Comparison of ENCODE assay signal across 27 mouse cellular contexts in the genomic region with DNA sequence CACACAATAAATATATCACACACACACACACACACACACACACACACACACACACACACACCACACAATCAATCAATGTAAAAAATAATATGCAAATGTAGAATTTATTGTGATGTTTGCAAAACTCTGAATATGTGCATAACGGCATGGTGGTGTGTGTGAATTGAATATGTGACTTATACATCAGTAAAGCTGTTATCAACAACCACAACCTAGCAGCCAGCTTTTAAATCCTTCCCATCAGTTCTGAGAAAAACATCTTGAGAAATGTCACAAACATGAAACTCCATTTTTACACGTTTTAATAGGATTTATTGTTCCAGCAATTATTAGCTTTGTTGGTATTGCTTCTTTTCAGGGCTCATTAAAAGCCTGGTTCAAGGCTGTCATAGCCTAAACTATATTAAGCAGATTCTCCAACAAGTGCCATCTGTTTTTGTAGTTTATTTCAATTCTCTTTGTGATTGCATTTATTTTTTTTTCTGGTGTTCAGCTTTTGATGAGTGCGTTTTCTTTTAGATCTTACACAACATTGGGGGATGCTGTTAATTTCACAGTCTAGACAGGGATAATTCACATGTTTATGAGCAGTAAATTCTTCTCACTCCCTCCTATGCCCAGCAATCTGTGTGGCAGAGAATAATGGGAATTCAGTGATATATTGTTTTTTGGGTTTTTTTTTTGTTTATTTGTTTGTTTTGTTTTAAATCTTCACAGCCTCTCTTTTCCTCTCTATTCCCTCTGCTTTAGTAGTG.
DNase-seq lines count a peak whose midpoint lies in the region; ATAC-seq lines count a peak whose summit lies in the region.
"Had no signal": no experiment of that assay in that cellular context is flagged by ENCODE, and none has a peak within 500 bp of the region (broad histone marks: within the 10 kb centered on the region; RNA-seq: fewer than 3 reads in every experiment).

No protein-coding gene starts in this region.

- H3K9me3 ChIP-seq in forebrain, embryonic 14.5 days (replicated peaks; ENCODE audit: control insufficient read depth, low read length), result no peaks in the 10 kb centered on the region
- no peaks in the 10 kb centered on the region for H3K9me3 ChIP-seq in forebrain, embryonic 12.5 days
- no peaks in the 10 kb centered on the region for H3K9me3 ChIP-seq in hindbrain, embryonic 16.5 days (ENCODE audit: control insufficient read depth, low read length)
- H3K9me3 ChIP-seq: G1E; heart, embryonic 12.5 days; heart, embryonic 15.5 days; hindbrain, embryonic 10.5 days; hindbrain, embryonic 13.5 days had no signal

- no peak overlapping the region for H3K4me2 ChIP-seq in forebrain, embryonic 14.5 days (ENCODE audit: low read length)
- no peak overlapping the region for H3K4me2 ChIP-seq in forebrain, embryonic 12.5 days
- H3K4me2 ChIP-seq in hindbrain, embryonic 16.5 days (ENCODE audit: low read length), result no peak overlapping the region
- H3K4me2 ChIP-seq: heart, embryonic 12.5 days; heart, embryonic 15.5 days; hindbrain, embryonic 13.5 days had no signal

- no peak overlapping the region for H3K27ac ChIP-seq in forebrain, embryonic 14.5 days (ENCODE audit: low read depth, low read length)
- no peak overlapping the region for H3K27ac ChIP-seq in forebrain, embryonic 12.5 days
- no peak overlapping the region for H3K27ac ChIP-seq in hindbrain, embryonic 16.5 days (ENCODE audit: low read depth, low read length)
- H3K27ac ChIP-seq: heart, embryonic 15.5 days; hindbrain, embryonic 10.5 days; hindbrain, embryonic 13.5 days; hindbrain, postnatal 0 days had no signal

- peak; percentile 66 for DNase-seq in forebrain, embryonic 14.5 days (ENCODE audit: low spot score)
- peak; percentile 11 for DNase-seq in brain, adult 2 months (ENCODE audit: low read depth, low spot score)
- DNase-seq in brain, embryonic 18.5 days (ENCODE audit: low read depth, low spot score), result peak; percentile 30
- DNase-seq in thymus, adult 18-20 months, result no peak
- DNase-seq: adrenal gland, postnatal 10 days; adrenal gland, postnatal 36 days; B cell, adult 2 months; cerebellum, adult 18-20 months; cerebellum, adult 9-10 months; cerebellum, postnatal 14 days; gastrocnemius, postnatal 25 days; heart, adult 18-20 months; heart, postnatal 10 days; heart, postnatal 36 days; kidney, adult 18-20 months had no signal

- ATAC-seq in forebrain, embryonic 14.5 days, result no peak; the same call in 1 of the 2 replicates
- ATAC-seq in forebrain, embryonic 12.5 days (ENCODE audit: low FRiP score), result no peak
- no peak for ATAC-seq in hindbrain, embryonic 16.5 days
- ATAC-seq: hindbrain, postnatal 0 days; inflammation-experienced regulatory T-cells, adult 6 months; intestine, embryonic 16.5 days; Patski had no signal

- no peaks in the 10 kb centered on the region for H3K36me3 ChIP-seq in forebrain, embryonic 14.5 days (ENCODE audit: control insufficient read depth, insufficient read depth, low read length)
- H3K36me3 ChIP-seq in forebrain, embryonic 12.5 days (replicated peaks), result no peaks in the 10 kb centered on the region
- H3K36me3 ChIP-seq in hindbrain, embryonic 16.5 days (ENCODE audit: control insufficient read depth, insufficient read depth, low read length), result no peaks in the 10 kb centered on the region
- H3K36me3 ChIP-seq: G1E; heart, embryonic 12.5 days; heart, embryonic 15.5 days; hindbrain, embryonic 10.5 days; hindbrain, embryonic 13.5 days had no signal

- H3K4me1 ChIP-seq in forebrain, embryonic 14.5 days (ENCODE audit: control insufficient read depth, insufficient read depth, low read length), result no peaks in the 10 kb centered on the region
- no peaks in the 10 kb centered on the region for H3K4me1 ChIP-seq in forebrain, embryonic 12.5 days
- no peaks in the 10 kb centered on the region for H3K4me1 ChIP-seq in hindbrain, embryonic 16.5 days (ENCODE audit: control insufficient read depth, insufficient read depth, low read depth, low read length)
- H3K4me1 ChIP-seq: heart, embryonic 12.5 days; heart, embryonic 15.5 days; hindbrain, embryonic 10.5 days; hindbrain, embryonic 13.5 days had no signal

- no peaks in the 10 kb centered on the region for H3K27me3 ChIP-seq in forebrain, embryonic 14.5 days (replicated peaks; ENCODE audit: control insufficient read depth, insufficient read depth, low read length)
- H3K27me3 ChIP-seq in forebrain, embryonic 12.5 days, result no peaks in the 10 kb centered on the region
- no peaks in the 10 kb centered on the region for H3K27me3 ChIP-seq in hindbrain, embryonic 16.5 days (replicated peaks; ENCODE audit: control insufficient read depth, insufficient read depth, low read length)
- H3K27me3 ChIP-seq: CH12.LX; heart, embryonic 12.5 days; heart, embryonic 15.5 days; hindbrain, embryonic 13.5 days; Patski had no signal

- H3K4me3 ChIP-seq in forebrain, embryonic 14.5 days (ENCODE audit: low read depth, low read length), result no peak overlapping the region
- no peak overlapping the region for H3K4me3 ChIP-seq in forebrain, embryonic 12.5 days (replicated peaks)
- no peak overlapping the region for H3K4me3 ChIP-seq in hindbrain, embryonic 16.5 days (ENCODE audit: low read length)
- H3K4me3 ChIP-seq: heart, embryonic 12.5 days; heart, embryonic 15.5 days; hindbrain, embryonic 10.5 days; hindbrain, embryonic 13.5 days had no signal

- H3K9ac ChIP-seq in forebrain, embryonic 14.5 days (ENCODE audit: low read length), result no peak overlapping the region
- H3K9ac ChIP-seq in forebrain, embryonic 12.5 days, result no peak overlapping the region
- no peak overlapping the region for H3K9ac ChIP-seq in hindbrain, embryonic 16.5 days (ENCODE audit: low read depth, low read length)
- H3K9ac ChIP-seq: heart, embryonic 12.5 days; heart, embryonic 15.5 days; hindbrain, embryonic 13.5 days had no signal

- WGBS in forebrain, embryonic 14.5 days, result 66% methylated on average over 3 of the region's 3 CpGs
- WGBS in forebrain, embryonic 12.5 days, result 72% methylated on average over 3 of the region's 3 CpGs
- 74% methylated on average over 3 of the region's 3 CpGs for WGBS in hindbrain, embryonic 16.5 days

Comparison
In these comparisons a context has a peak if more than half of its experiments do, and no peak if none do; other contexts are left out.
1. DNase-seq: peak in forebrain, embryonic 14.5 days (single experiment), brain, adult 2 months (single experiment) and brain, embryonic 18.5 days (single experiment); none in thymus, adult 18-20 months (0 of 2).